Mouse (Mus musculus) G1E-ER4 (cell line): ENCODE results near the gene Eef1akmt1. TPM values are rescaled to one million over a fixed set of nuclear protein-coding genes. Genes with fewer than 3 reads are reported as not detected.

Experiments
- GATA1 ChIP-seq: IDR thresholded peaks from one replicate; pipeline ENCODE4 v1.8.0; 2012; ENCODE audit warnings: low read length, inconsistent platforms
- polyA plus RNA-seq: library from polyadenylated mRNA; stranded (reverse); fragments of >175 nt; gene quantifications from 2 replicates; pipeline ENCODE4 v1.2.3, GENCODE M21; 2012

The Eef1akmt1 gene
- polyA plus RNA-seq, 1 experiment, result 1.1 TPM

DNA sequence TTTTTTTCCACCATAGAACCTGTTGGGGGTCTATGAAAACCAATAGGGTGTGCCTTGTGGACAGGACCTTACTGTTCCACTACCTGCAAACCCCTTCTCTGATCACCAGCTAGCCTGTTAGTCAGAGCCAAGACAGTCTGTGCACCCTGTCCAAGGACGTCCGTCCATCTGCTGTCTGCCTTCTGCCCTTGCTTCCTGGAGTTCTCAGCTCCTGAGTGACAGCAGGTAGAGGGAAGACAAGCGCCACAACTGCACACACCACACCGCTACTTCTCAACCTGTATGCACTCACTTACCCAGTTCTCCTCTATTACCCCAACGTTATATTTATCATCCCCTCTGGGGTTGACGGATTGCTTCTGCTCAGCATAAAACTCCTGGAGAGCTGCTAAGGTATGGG lies 5.8 kb downstream of the Eef1akmt1 start:
- TF ChIP-seq GATA1, result no peak

DNA sequence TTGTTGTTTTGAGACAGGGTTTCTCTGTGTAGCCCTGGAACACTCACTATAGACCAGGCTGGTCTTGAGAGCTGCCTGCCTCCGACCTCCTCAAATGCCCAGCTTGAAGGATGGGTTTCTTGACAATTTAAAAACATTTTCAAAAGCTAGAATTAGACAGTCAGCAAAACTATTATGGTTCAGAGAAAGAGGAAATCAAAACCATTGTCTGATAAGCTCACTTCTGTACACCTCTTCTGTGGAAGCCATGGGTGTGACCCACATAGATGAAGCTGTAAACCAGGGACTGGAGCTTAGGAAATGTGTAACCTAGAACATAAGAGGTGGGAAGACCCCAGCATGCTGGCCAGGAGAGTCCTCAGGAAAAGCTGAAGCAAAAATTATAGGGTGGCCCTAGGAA lies 14.5 kb downstream of the Eef1akmt1 start:
- no peak for TF ChIP-seq GATA1

DNA sequence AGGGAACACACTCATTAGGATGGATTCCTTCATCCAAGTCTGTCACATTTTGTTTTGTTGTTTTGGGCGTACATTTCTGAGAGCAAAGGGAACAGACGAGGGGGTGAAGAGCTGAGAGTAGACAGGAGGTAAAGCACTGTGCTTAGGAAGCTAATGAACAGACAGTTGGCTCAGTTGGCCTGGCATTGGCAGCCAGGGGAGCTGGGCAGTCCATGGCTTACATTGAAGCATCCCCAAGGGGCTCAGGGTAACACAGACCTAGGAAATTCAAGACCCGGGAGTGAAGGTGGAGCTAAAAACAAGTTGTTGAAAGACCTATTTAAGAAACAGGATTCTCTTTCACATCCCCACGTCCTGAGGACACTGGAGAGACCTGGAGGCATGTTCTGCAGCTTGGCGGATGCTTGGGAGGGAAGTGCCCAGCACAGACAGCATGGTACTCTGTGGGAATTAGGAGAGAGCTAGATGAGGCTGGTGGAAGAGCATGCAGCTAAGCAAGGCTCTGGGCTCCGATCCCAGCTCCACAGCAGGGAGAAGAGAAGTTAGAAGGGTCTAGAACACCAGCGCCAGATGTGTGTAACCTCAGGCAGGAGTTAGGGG lies 15.8 kb downstream of the Eef1akmt1 start:
- no peak for TF ChIP-seq GATA1

DNA sequence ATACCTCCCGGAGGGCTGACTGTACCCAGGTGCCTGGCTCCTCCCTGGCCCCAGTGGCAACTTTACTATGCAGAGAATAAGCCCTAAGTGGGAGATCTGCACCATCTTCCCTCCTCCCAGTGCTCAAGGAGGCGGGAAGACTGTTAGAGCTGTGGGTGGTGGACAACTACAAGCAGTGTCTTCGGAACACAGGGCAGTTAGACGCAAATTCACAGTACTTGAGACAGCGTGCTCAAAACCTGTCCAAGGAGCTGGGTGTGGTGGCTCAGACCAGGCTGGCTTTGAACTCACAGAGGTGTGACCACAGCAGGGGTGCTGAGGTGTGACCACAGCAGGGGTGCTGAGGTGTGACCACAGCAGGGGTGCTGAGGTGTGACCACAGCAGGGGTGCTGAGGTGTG lies 17.0 kb downstream of the Eef1akmt1 start:
- no peak for TF ChIP-seq GATA1

DNA sequence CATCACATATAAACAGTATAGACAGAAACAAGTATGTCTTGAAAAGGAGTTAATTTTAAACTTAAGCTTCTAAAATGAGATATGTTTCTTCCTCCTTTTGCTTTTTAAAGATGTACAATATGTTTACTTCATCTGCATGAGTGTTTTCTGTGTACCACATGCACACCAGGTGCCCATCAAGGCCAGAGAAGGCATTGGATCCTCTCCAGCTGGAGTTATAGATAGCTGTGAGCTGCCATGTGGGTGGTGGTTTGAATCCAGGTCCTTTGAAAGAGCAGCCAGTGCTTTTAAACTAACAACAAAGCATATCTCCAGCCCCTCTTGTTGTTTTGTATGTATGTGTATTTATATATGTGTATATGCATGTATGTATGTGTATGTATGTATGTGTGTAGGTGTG lies 18.5 kb downstream of the Eef1akmt1 start:
- no peak for TF ChIP-seq GATA1

DNA sequence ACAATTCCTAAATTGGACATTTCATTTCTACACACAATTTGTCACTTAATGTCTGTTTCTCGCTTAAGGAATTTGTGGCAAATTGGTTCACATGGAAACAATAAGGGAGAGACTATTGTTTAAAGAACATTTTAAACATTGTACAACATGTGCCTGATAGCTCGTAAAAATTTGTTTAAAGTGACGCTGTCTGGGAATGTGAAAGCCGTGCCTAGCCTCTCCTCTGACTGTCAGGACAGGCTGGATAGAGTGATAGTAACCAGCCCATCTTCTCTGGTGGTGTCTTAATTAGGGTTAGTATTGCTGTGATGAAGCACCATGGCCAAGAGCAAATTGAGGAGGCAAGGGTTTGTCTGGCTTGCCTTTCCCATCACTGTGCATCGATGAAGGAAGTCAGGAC lies 24.4 kb downstream of the Eef1akmt1 start:
- TF ChIP-seq GATA1, result no peak

DNA sequence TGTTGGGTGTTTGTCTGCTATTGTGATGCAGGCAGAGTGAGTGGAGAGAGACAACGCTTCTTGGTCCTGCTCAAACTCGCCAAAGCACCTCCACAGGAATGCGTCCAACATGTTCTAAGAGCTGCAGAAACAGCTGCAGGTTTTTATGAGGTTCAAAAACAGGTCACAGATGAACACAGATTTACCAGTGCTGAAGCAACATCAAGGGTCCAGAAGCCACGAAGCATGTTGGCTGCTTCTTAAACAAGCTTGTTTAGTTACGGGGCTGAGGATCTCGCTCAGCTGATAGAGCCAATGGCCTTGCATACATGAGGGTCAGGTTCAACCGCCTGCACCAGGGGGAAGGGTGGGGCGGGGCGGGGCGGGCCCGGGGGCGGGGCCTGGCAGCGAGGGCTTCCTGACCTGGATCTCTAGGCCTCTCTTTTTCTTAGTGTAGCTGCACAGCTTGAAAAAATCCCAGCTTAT lies 24.8 kb downstream of the Eef1akmt1 start:
- no peak for TF ChIP-seq GATA1

DNA sequence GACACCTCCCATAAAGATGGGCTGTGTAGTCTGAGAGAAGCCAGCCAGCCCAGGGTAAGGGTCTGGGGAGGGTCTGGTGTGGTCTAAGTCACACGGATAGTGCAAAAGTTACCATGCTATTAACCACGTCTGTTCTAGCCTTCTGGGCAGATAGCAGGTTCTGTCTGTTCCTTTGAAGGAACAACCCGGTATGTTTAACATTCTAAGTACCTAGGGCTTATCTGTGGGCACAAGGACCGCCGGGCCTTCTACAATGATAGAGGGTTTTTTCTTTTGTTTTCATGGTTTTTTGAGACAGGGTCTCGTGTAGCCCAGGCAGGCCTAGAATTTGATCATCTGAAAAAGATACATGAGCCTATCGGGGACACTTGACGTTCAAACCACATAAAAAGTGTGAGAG lies 25.3 kb downstream of the Eef1akmt1 start:
- TF ChIP-seq GATA1, result no peak

DNA sequence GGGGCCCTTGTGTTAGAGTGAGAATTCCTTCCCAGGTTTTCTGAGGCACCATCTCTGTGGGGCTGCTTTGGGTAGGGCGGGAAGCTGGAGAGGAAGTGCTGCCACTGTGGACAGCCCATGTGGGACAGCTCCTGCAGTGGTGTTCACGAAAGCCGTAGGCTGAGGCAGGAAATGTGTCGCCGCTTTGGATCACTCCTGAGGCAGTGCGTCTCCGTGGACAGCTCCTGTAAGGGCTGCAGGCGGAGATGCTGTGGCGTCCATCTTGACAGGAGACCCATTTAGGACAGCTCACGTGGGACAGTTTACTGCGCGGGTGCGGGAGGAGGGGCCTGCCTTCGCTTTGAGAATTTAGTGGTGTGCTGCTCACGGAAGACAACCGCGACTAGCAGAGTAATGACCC lies 25.9 kb downstream of the Eef1akmt1 start:
- TF ChIP-seq GATA1, result no peak

DNA sequence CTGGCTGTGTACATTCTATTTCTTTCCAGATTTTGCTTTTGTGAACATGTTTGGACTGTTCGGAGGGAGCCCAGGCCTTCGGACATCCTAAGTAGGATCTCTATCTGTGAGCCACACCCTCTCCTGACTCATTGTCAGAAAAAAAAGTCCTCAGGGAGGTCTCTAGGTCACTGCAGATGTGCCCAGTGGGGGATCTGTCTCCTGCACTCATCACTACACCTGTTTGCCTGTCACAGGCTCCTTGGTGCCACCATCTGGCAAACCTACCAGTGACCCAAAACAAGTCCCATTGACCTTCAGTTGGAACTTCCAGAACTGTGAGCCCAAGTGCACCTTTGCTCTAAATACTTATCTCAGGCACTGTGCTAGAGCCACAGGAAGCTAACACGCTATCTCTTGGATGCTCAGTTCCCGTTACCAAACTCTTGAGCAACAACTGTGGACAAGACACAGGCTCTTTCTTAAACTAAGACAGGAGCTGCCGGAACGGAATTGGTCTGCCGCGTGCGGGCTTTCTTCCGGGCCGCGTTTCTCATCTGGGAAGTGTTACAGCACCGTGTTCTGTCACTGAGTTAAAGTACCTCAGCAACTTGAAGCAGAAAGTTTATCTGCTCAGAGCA lies 27.9 kb downstream of the Eef1akmt1 start:
- TF ChIP-seq GATA1, result no peak

DNA sequence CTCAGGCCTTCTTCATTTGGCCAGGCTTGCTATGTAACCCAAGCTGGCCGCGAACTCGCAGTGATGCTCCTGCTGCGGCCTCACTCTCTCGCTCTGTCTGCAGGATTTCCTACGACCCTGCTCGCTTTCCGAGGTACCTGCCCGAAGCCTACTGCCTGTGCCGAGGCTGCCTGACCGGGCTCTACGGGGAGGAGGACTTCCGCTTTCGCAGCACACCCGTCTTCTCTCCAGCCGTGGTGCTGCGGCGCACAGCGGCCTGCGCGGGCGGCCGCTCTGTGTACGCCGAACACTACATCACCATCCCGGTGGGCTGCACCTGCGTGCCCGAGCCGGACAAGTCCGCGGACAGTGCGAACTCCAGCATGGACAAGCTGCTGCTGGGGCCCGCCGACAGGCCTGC lies 29.2 kb downstream of the Eef1akmt1 start:
- TF ChIP-seq GATA1, result no peak

DNA sequence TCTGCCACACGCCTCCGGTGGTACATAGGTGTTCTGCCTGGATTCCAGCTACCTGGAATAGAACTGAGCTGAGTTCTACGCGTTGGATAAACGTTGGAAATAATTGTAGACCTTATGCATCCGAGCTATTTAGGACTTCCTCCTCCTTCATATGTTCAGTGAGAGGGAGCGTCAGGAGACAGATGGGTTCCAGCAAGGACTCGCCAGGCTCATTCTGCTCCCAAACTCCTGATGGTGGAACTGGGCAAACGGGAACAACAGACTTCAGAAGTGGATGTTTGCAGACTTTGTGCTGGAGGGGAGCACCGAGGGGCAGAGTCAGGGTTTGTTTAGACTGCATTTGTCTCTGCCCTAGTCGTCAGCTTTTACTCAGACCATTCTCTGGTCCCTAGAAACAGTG lies 30.7 kb downstream of the Eef1akmt1 start:
- no peak for TF ChIP-seq GATA1

DNA sequence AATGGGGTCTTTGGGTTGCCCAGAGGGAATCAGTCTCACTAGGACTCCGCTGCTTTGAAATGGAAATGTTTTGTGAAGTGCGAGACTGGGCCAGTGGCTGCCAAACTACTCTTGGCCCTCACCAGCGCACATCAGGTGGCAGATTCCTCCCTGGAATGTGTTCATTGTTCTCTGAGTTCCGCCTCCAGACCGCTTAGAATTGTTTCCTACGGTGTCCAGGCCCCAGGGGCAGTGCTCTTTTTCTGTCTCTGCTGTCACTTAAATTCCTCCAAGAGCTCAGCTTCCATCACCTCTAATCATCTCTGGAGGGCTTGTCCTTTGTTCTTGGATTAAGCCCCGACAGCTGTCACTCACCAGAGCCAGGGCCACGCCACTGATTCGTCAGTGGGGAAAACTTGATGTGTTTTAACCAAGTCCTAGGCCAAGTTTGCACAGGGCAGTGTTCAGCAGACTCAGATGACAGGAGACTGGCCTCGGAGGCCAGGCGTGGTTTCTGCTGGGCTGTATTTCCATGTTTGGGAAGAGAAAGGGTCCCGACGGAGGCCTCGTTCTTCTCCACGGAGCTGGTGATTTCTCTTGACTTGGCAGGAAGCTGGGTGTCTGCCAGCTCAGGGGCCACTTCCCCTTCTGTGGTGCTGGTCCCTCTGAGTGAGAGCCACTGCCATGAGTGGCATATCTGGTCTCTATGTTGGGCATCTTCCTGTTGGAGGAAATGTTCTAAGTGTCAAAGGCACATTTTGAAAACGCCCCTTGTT lies 34.0 kb downstream of the Eef1akmt1 start:
- TF ChIP-seq GATA1, result no peak

DNA sequence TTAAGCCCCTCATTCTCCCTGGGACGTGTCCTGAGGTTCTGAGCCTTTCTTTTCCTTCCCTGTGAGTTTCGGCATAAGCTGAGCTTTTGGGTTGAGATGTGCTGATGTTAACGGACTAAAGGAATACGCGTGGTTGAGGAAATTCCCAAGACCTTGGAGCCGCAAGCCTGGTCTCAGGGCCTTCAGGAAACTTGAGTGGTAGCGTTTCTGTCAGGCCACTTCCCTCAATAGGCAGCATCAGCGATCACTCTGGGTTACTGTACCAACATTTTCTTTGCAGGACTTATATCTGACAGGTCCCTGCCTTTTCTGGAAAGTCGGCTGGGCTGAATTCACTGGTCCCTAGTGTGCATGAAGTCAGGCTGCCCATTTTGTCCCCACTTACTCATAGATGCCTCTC lies 34.6 kb downstream of the Eef1akmt1 start:
- no peak for TF ChIP-seq GATA1

DNA sequence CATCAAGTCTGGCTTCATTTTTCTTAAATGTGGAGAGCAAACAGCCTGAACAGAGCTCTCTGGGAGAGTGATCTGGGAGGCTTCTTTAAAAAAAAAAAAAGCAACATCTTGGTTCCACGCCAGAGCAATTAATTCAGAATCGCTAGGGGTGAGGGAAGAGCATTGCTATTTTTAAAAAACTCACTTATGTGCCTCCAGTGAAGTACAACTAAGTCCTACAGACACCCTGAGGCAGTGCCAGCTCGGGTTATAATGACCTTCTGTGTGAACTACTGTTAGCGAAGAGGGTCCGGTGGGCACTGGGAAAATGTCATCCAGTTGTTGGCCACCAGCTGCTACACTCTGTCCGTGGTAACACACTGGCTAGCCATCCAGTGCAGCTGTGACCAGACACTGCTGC lies 35.8 kb downstream of the Eef1akmt1 start:
- no peak for TF ChIP-seq GATA1

DNA sequence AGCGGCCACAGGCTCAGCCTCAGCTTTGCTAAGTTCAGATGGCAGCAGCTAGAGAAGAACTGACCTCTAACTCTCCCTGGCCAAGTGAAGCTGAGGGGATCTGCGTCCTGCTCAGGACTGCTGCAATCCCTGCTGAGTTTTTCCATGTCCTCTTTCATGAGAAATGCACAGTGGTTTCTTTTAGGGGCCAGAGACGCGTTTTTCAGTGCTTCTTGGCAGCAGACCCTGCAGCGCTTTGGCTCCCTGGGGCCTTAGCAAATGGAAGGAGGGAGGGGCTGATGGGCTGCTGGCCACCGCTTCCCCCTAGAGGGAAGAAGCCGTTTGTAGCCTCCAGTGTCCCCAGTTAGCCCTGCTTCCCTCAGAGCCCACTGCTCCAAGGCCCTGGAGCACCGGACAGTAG lies 36.5 kb downstream of the Eef1akmt1 start:
- TF ChIP-seq GATA1, result no peak

DNA sequence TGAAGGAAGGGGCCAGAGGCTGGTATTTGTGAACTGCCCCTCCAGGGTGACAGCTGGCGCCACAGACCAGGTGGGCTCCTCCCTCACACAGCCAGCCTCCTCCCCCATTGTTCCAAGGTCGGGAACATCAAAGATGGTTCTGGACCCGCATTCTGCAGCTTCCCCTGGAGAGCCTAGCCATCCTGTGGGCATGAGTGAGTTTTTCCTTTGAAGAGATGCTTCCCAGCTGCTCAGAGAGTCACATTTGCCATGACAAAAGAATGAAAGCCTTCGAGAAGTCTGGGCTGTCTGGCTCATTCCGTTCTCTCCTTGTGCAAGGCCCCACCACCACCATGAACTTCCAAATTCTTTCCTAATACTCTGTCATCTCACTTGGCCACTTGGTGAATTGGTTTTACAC lies 37.1 kb downstream of the Eef1akmt1 start:
- no peak for TF ChIP-seq GATA1
